Mouse (Mus musculus) granulocyte monocyte progenitor cell, adult 5-6 weeks (primary cell): ENCODE measurements around the gene Olfr1065. TPM values are rescaled to one million over a fixed set of nuclear protein-coding genes. Genes with fewer than 3 reads are reported as not detected.
"Not testable (repeated sequence)": the region's sequence is repeated elsewhere in the genome, so short reads cannot be mapped to it uniquely, and the experiment has no call there.

Experiments used
- ATAC-seq: replicated peaks from 2 replicates; pipeline ENCODE4 v1.8.0; 2016; ENCODE audit warnings: mild to moderate bottlenecking, moderate TSS enrichment, inconsistent platforms; ENCODE audit not compliant: poor library complexity, severe bottlenecking
- total RNA-seq, 2 experiments: library from RNA; stranded (forward) in 1 of 2; stranded (reverse) in 1 of 2; fragments of 200-712, 200-1000 nt in 1 of 2; fragments of >200 nt in 1 of 2; fragmentation: Nextera tagmentation in 1 of 2; gene quantifications; 2 replicates each; pipeline ENCODE4 v1.2.3; 2014 to 2017

Gene Olfr1065
- total RNA-seq (2014; fragmentation: Nextera tagmentation) (not detected in 2 replicates), total RNA-seq (2017) (not detected in 2 replicates)

- not testable (repeated sequence) for ATAC-seq
Measured at GRCm38 (mm10) chr2:86450491-86450890, at the start of gene Olfr1065. Gene Olfr1065 (minus strand): TSS chr2:86450591.

DNA sequence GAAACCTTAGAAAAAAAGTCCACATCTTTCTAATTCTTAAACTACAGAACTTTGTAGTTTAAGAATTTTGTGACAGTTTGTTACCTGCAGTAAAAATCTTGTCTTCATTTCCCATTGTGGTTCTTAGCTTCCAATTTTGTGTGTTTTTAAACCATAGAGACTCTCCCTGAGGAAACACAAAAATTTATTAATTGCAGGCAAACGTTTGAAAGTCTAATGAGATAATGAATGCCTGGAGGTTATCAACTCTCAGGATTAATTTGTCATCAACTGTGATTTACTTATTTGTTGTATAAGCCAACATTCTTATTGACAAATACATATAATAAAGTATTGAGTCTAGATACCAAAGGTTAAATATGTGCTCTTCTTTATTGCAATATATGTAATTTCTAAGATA is 36.9 kb upstream of the Olfr1065 start, which contains the start of gene Olfr228:
Gene Olfr228, minus strand, starts transcription at position 101 of the 400 bp plus-strand sequence.
- no peak for ATAC-seq

DNA sequence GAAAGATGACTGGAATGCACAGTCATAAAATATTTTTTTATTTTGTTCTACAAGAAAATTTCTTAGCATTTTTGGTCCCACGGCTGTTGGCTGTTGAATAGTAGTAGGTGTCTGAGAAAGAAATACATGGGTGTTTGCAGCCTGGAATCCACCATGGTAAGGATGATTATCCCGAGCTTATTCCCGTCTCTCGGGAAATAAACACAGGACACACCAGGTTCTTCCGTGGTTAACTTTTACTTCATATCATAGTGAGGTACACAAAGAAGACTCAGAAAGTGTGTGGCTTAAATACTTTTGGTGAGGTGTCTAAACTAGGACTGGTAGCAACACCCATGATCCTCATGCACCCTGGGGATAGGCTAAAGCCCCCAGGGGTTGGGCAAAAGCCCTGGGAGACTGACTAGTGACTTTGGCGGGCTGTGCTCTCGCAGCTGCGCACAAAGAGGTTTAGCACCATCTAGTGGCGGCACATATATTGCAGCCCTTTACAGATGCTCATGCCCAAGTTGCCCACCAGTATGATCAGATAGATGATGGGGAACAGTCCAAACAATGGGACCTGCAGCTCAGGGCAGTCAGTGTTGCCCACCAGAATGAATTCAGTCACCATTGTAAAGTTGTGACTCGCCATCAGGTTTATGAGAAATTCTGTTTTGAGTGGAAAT is 14.2 kb upstream of the Olfr1065 start:
- ATAC-seq = peak; percentile 65

- no peak for ATAC-seq
Measured at GRCm38 (mm10) chr2:86460434-86460833, 10.0 kb upstream of the Olfr1065 start.

DNA sequence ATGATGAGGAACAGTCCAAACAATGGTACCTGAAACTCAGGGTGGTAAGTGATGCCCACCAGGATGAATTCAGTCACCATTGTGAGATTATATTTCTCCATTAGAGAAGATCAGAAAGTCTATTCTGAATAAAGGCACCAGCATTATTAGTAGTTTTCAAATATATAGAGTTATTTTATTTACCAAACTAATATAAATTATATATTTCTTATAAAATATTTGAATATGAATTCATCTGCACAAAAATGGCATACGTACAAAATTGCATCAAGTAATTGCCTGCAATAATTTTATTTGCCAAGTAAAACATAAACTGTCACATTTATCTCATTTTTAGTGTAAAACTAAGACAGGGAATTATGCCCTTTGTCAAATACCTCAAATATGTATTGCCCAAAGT is 5.8 kb upstream of the Olfr1065 start, which contains the start of gene Olfr1066:
Gene Olfr1066, minus strand, starts transcription at position 101 of the 400 bp plus-strand sequence.
- no peak for ATAC-seq

GRCm38 (mm10) chr2:86442101-86442500 is 8.3 kb downstream of the Olfr1065 start:
- ATAC-seq = not testable (repeated sequence)

DNA sequence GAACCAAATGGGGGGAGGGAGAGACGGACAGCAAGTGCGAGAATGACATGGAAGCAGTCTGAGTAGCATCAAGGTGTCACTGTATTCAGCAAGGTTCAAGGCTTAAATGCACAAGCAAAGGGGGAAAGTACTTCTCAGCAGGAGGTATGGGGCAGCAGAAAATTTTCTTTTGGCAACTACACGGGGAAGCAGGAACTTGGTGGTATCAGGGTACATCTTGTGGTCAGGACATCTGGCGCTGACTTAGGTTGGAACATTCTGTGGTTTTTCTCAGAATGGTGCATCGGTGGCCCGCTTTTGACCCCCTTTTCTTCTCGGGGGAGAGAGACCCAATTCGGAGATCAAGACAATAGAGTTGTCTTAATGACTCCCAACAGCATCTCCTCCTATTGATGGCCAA is 21.9 kb downstream of the Olfr1065 start:
- not testable (repeated sequence) for ATAC-seq

- not testable (repeated sequence) for ATAC-seq
Measured at GRCm38 (mm10) chr2:86426649-86427048, 23.7 kb downstream of the Olfr1065 start, which contains the start of gene Olfr1062. Gene Olfr1062 (minus strand): TSS chr2:86426749.

GRCm38 (mm10) chr2:86413950-86414349 is 36.4 kb downstream of the Olfr1065 start, which contains the start of gene Olfr1061:
Gene Olfr1061 (minus strand): TSS chr2:86414050.
- ATAC-seq = no peak

- no peak for ATAC-seq
Measured at GRCm38 (mm10) chr2:86395114-86395513, 55.3 kb downstream of the Olfr1065 start.

Other genes with a start within 250 kb of the Olfr1065 start
- not detected in 2 replicates for gene Olfr1045, start 247.6 kb downstream of the Olfr1065 start, total RNA-seq (2014; fragmentation: Nextera tagmentation)
- gene Olfr1045, start 247.6 kb downstream of the Olfr1065 start, total RNA-seq (2017) = not detected in 2 replicates
- gene Olfr1046, start 231.3 kb downstream of the Olfr1065 start, total RNA-seq (2014; fragmentation: Nextera tagmentation) = not detected in 2 replicates
- not detected in 2 replicates for gene Olfr1046, start 231.3 kb downstream of the Olfr1065 start, total RNA-seq (2017)
- gene Olfr1047, start 219.2 kb downstream of the Olfr1065 start, total RNA-seq (2014; fragmentation: Nextera tagmentation) = not detected in 2 replicates
- not detected in 2 replicates for gene Olfr1047, start 219.2 kb downstream of the Olfr1065 start, total RNA-seq (2017)
- not detected in 2 replicates for gene Olfr1048, start 210.3 kb downstream of the Olfr1065 start, total RNA-seq (2014; fragmentation: Nextera tagmentation)
- not detected in 2 replicates for gene Olfr1048, start 210.3 kb downstream of the Olfr1065 start, total RNA-seq (2017)
- gene Olfr1049, start 192.3 kb downstream of the Olfr1065 start, total RNA-seq (2014; fragmentation: Nextera tagmentation) = not detected in 2 replicates
- not detected in 2 replicates for gene Olfr1049, start 192.3 kb downstream of the Olfr1065 start, total RNA-seq (2017)
- gene Olfr1051, start 171.5 kb downstream of the Olfr1065 start, total RNA-seq (2014; fragmentation: Nextera tagmentation) = not detected in 2 replicates
- gene Olfr1051, start 171.5 kb downstream of the Olfr1065 start, total RNA-seq (2017) = not detected in 2 replicates
- not detected in 2 replicates for gene Olfr1052, start 158.1 kb downstream of the Olfr1065 start, total RNA-seq (2014; fragmentation: Nextera tagmentation)
- not detected in 2 replicates for gene Olfr1052, start 158.1 kb downstream of the Olfr1065 start, total RNA-seq (2017)
- gene Olfr1053, start 135.3 kb downstream of the Olfr1065 start, total RNA-seq (2014; fragmentation: Nextera tagmentation) = not detected in 2 replicates
- not detected in 2 replicates for gene Olfr1053, start 135.3 kb downstream of the Olfr1065 start, total RNA-seq (2017)
- not detected in 2 replicates for gene Olfr1054, start 115.2 kb downstream of the Olfr1065 start, total RNA-seq (2014; fragmentation: Nextera tagmentation)
- not detected in 2 replicates for gene Olfr1054, start 115.2 kb downstream of the Olfr1065 start, total RNA-seq (2017)
- not detected in 2 replicates for gene Olfr1055, start 100.3 kb downstream of the Olfr1065 start, total RNA-seq (2014; fragmentation: Nextera tagmentation)
- not detected in 2 replicates for gene Olfr1055, start 100.3 kb downstream of the Olfr1065 start, total RNA-seq (2017)
- not detected in 2 replicates for gene Olfr1056, start 88.1 kb downstream of the Olfr1065 start, total RNA-seq (2014; fragmentation: Nextera tagmentation)
- not detected in 2 replicates for gene Olfr1056, start 88.1 kb downstream of the Olfr1065 start, total RNA-seq (2017)
- not detected in 2 replicates for gene Olfr1057, start 72.2 kb downstream of the Olfr1065 start, total RNA-seq (2014; fragmentation: Nextera tagmentation)
- gene Olfr1057, start 72.2 kb downstream of the Olfr1065 start, total RNA-seq (2017) = not detected in 2 replicates
- not detected in 2 replicates for gene Olfr1058, start 62.0 kb downstream of the Olfr1065 start, total RNA-seq (2014; fragmentation: Nextera tagmentation)
- not detected in 2 replicates for gene Olfr1058, start 62.0 kb downstream of the Olfr1065 start, total RNA-seq (2017)
- gene Olfr1061, start 36.5 kb downstream of the Olfr1065 start, total RNA-seq (2014; fragmentation: Nextera tagmentation) = not detected in 2 replicates
- not detected in 2 replicates for gene Olfr1061, start 36.5 kb downstream of the Olfr1065 start, total RNA-seq (2017)
- gene Olfr1062, start 23.8 kb downstream of the Olfr1065 start, total RNA-seq (2014; fragmentation: Nextera tagmentation) = not detected in 2 replicates
- not detected in 2 replicates for gene Olfr1062, start 23.8 kb downstream of the Olfr1065 start, total RNA-seq (2017)
- gene Olfr1066, start 5.7 kb upstream of the Olfr1065 start, total RNA-seq (2014; fragmentation: Nextera tagmentation) = not detected in 2 replicates
- gene Olfr1066, start 5.7 kb upstream of the Olfr1065 start, total RNA-seq (2017) = not detected in 2 replicates
- gene Olfr228, start 36.8 kb upstream of the Olfr1065 start, total RNA-seq (2014; fragmentation: Nextera tagmentation) = not detected in 2 replicates
- not detected in 2 replicates for gene Olfr228, start 36.8 kb upstream of the Olfr1065 start, total RNA-seq (2017)
- not detected in 2 replicates for gene Olfr1076, start 57.9 kb upstream of the Olfr1065 start, total RNA-seq (2014; fragmentation: Nextera tagmentation)
- not detected in 2 replicates for gene Olfr1076, start 57.9 kb upstream of the Olfr1065 start, total RNA-seq (2017)
- not detected in 2 replicates for gene Olfr1079, start 91.9 kb upstream of the Olfr1065 start, total RNA-seq (2014; fragmentation: Nextera tagmentation)
- gene Olfr1079, start 91.9 kb upstream of the Olfr1065 start, total RNA-seq (2017) = not detected in 2 replicates
- not detected in 2 replicates for gene Olfr1080, start 107.6 kb upstream of the Olfr1065 start, total RNA-seq (2014; fragmentation: Nextera tagmentation)
- not detected in 2 replicates for gene Olfr1080, start 107.6 kb upstream of the Olfr1065 start, total RNA-seq (2017)
- gene Olfr1082, start 148.4 kb upstream of the Olfr1065 start, total RNA-seq (2014; fragmentation: Nextera tagmentation) = not detected in 2 replicates
- not detected in 2 replicates for gene Olfr1082, start 148.4 kb upstream of the Olfr1065 start, total RNA-seq (2017)
- not detected in 2 replicates for gene Olfr1084, start 189.1 kb upstream of the Olfr1065 start, total RNA-seq (2014; fragmentation: Nextera tagmentation)
- not detected in 2 replicates for gene Olfr1084, start 189.1 kb upstream of the Olfr1065 start, total RNA-seq (2017)
- not detected in 2 replicates for gene Olfr1085, start 211.4 kb upstream of the Olfr1065 start, total RNA-seq (2014; fragmentation: Nextera tagmentation)
- not detected in 2 replicates for gene Olfr1085, start 211.4 kb upstream of the Olfr1065 start, total RNA-seq (2017)
- not detected in 2 replicates for gene Olfr1086, start 229.5 kb upstream of the Olfr1065 start, total RNA-seq (2014; fragmentation: Nextera tagmentation)
- not detected in 2 replicates for gene Olfr1086, start 229.5 kb upstream of the Olfr1065 start, total RNA-seq (2017)
- not detected in 2 replicates for gene Olfr1087, start 247.8 kb upstream of the Olfr1065 start, total RNA-seq (2014; fragmentation: Nextera tagmentation)
- not detected in 2 replicates for gene Olfr1087, start 247.8 kb upstream of the Olfr1065 start, total RNA-seq (2017)